Mouse (Mus musculus) small intestine, adult 2 months (tissue): ENCODE data around the gene Mfsd11. TPM values are rescaled to one million over a fixed set of nuclear protein-coding genes. Genes with fewer than 3 reads are reported as not detected.

Experiments used
- H3K27ac ChIP-seq: fragments of 200-500 bp; 2 replicates; pipeline ENCODE4 v1.5.1; 2012; ENCODE audit warnings: low read depth, low read length, control low read depth, inconsistent platforms; ENCODE audit not compliant: insufficient read depth
- H3K27me3 ChIP-seq: fragments of 200-500 bp; 2 replicates; pipeline ENCODE4 v1.6.1; 2012; ENCODE audit warnings: mild to moderate bottlenecking, moderate library complexity, low read length, inconsistent platforms; ENCODE audit not compliant: control insufficient read depth, insufficient read depth
- H3K36me3 ChIP-seq: fragments of 200-500 bp; 2 replicates; pipeline ENCODE4 v1.6.1; 2012; ENCODE audit warnings: mild to moderate bottlenecking, low read length, control low read depth, inconsistent platforms; ENCODE audit not compliant: control insufficient read depth, insufficient read depth
- H3K4me1 ChIP-seq: fragments of 200-500 bp; 2 replicates; pipeline ENCODE4 v1.6.1; 2012; ENCODE audit warnings: low read length, inconsistent platforms, mixed read lengths; ENCODE audit not compliant: control insufficient read depth, insufficient read depth, insufficient read length
- H3K4me3 ChIP-seq: fragments of 200-500 bp; 2 replicates; pipeline ENCODE4 v1.5.1; 2012; ENCODE audit warnings: low read depth, mild to moderate bottlenecking, control low read depth, inconsistent platforms, low read length, moderate library complexity
- CTCF ChIP-seq: fragments of 200-500 bp; IDR thresholded peaks from 2 replicates; pipeline ENCODE4 v1.5.1; 2012; ENCODE audit warnings: low read depth, mild to moderate bottlenecking, control low read depth, inconsistent platforms, low read length, moderate library complexity, mixed read lengths; ENCODE audit not compliant: insufficient replicate concordance, insufficient read length; ENCODE audit errors: extremely low read depth
- POLR2A ChIP-seq: fragments of 200-500 bp; IDR thresholded peaks from 2 replicates; pipeline ENCODE4 v1.6.1; 2012; ENCODE audit warnings: low read depth, mild to moderate bottlenecking, control low read depth, inconsistent platforms, low read length, moderate library complexity
- WGBS: fragments of 180-500 bp; shearing (Covaris S2); methylation state at CpG from one replicate; pipeline ENCODE4 v1.1.7; 2018; 5-methylcytosine and 5-hydroxymethylcytosine counted together
- polyA plus RNA-seq: library from polyadenylated mRNA; depleted of rRNA; stranded (reverse); fragments of >200 nt; gene quantifications from 2 replicates; pipeline ENCODE4 v1.2.3, GENCODE M21; 2012

Gene Mfsd11
- polyA plus RNA-seq, 1 experiment: 27.0 TPM

GRCm38 (mm10) chr11:116869223-116869622 is 17.0 kb downstream of the Mfsd11 start:
- H3K27me3 ChIP-seq: no peaks in the 10 kb centered on the region
- WGBS: 86% methylated on average over 8 of the region's 8 CpGs
- TF ChIP-seq POLR2A: no peak
- no peak overlapping the region for H3K4me3 ChIP-seq
- H3K27ac ChIP-seq: no peak overlapping the region
- no peaks in the 10 kb centered on the region for H3K4me1 ChIP-seq
- peaks cover 64% of the 10 kb centered on the region for H3K36me3 ChIP-seq

- no peak overlapping the region for H3K27ac ChIP-seq
- no peaks in the 10 kb centered on the region for H3K4me1 ChIP-seq
- no peak for TF ChIP-seq POLR2A
- TF ChIP-seq CTCF: no peak
- no peaks in the 10 kb centered on the region for H3K27me3 ChIP-seq
- no peak overlapping the region for H3K4me3 ChIP-seq
- H3K36me3 ChIP-seq: peaks cover 66% of the 10 kb centered on the region
- WGBS: 84% methylated on average over 4 of the region's 4 CpGs
Measured at GRCm38 (mm10) chr11:116869641-116870040, 17.4 kb downstream of the Mfsd11 start.

- peaks cover 52% of the 10 kb centered on the region for H3K36me3 ChIP-seq
- H3K27me3 ChIP-seq: no peaks in the 10 kb centered on the region
- WGBS: 93% methylated on average over 9 of the region's 9 CpGs
- no peak overlapping the region for H3K4me3 ChIP-seq
- H3K4me1 ChIP-seq: no peaks in the 10 kb centered on the region
- H3K27ac ChIP-seq: no peak overlapping the region
- TF ChIP-seq CTCF (no peak), POLR2A (no peak)
Measured at GRCm38 (mm10) chr11:116871538-116871937, 19.3 kb downstream of the Mfsd11 start.

GRCm38 (mm10) chr11:116873987-116874386 is 21.7 kb downstream of the Mfsd11 start:
- Histone ChIP-seq H3K27me3 (no peaks in the 10 kb centered on the region), H3K36me3 (peaks cover 44% of the 10 kb centered on the region), H3K4me3 (no peak overlapping the region), H3K4me1 (no peaks in the 10 kb centered on the region), H3K27ac (no peak overlapping the region)
- 92% methylated on average over 20 of the region's 20 CpGs for WGBS
- no peak for TF ChIP-seq CTCF
- no peak for TF ChIP-seq POLR2A

GRCm38 (mm10) chr11:116878454-116878853 is 26.2 kb downstream of the Mfsd11 start:
- peaks cover 15% of the 10 kb centered on the region for H3K36me3 ChIP-seq
- 35% methylated on average over 8 of the region's 8 CpGs for WGBS
- no peak overlapping the region for H3K27ac ChIP-seq
- TF ChIP-seq CTCF (no peak), POLR2A (no peak)
- H3K4me3 ChIP-seq: no peak overlapping the region
- no peaks in the 10 kb centered on the region for H3K4me1 ChIP-seq
- H3K27me3 ChIP-seq: no peaks in the 10 kb centered on the region

- 63% methylated on average over 7 of the region's 7 CpGs for WGBS
- Histone ChIP-seq H3K4me3 (no peak overlapping the region), H3K27ac (no peak overlapping the region), H3K36me3 (no peaks in the 10 kb centered on the region), H3K4me1 (no peaks in the 10 kb centered on the region; the same call in 1 of the 2 replicates), H3K27me3 (0 out of 2 replicates have a peak, but pooled peaks cover 3% of the 10 kb centered on the region)
- no peak for TF ChIP-seq POLR2A
- TF ChIP-seq CTCF: no peak
Measured at GRCm38 (mm10) chr11:116880839-116881238, 28.6 kb downstream of the Mfsd11 start.

GRCm38 (mm10) chr11:116881440-116881839 is 29.2 kb downstream of the Mfsd11 start:
- H3K27ac ChIP-seq: no peak overlapping the region
- 0 out of 2 replicates have a peak, but pooled peaks cover 3% of the 10 kb centered on the region for H3K27me3 ChIP-seq
- H3K4me3 ChIP-seq: no peak overlapping the region
- no peaks in the 10 kb centered on the region; the same call in 1 of the 2 replicates for H3K4me1 ChIP-seq
- TF ChIP-seq CTCF: no peak
- no peak for TF ChIP-seq POLR2A
- WGBS: 65% methylated on average over 5 of the region's 5 CpGs
- no peaks in the 10 kb centered on the region for H3K36me3 ChIP-seq

- no peaks in the 10 kb centered on the region; the same call in 1 of the 2 replicates for H3K4me1 ChIP-seq
- H3K27me3 ChIP-seq: 0 out of 2 replicates have a peak, but pooled peaks cover 3% of the 10 kb centered on the region
- TF ChIP-seq CTCF (no peak), POLR2A (no peak)
- H3K27ac ChIP-seq: no peak overlapping the region
- no peak overlapping the region for H3K4me3 ChIP-seq
- 82% methylated on average over 10 of the region's 10 CpGs for WGBS
- H3K36me3 ChIP-seq: no peaks in the 10 kb centered on the region
Measured at GRCm38 (mm10) chr11:116882446-116882845, 30.2 kb downstream of the Mfsd11 start.
